Mouse (Mus musculus) G1E (cell line): ENCODE data around the gene Sim2.

Source experiments
- CTCF ChIP-seq: IDR thresholded peaks from 2 replicates; pipeline ENCODE4 v1.5.1; 2012; ENCODE audit warnings: low read depth, low read length, inconsistent platforms, mixed read lengths
- GATA1 ChIP-seq: IDR thresholded peaks from 2 replicates; pipeline ENCODE4 v1.6.1; 2012; ENCODE audit warnings: borderline replicate concordance, low read length, inconsistent platforms, mixed read lengths
- GATA2 ChIP-seq: IDR thresholded peaks from 2 replicates; pipeline ENCODE4 v1.6.1; 2012; ENCODE audit warnings: low read depth, low read length, inconsistent platforms, borderline replicate concordance
- POLR2AphosphoS5 ChIP-seq: IDR thresholded peaks from 2 replicates; pipeline ENCODE4 v1.6.1; 2012; ENCODE audit warnings: low read depth, low read length, inconsistent platforms; ENCODE audit not compliant: insufficient replicate concordance
- TAL1 ChIP-seq: conservative IDR thresholded peaks from 2 replicates; pipeline ENCODE4 v1.6.1; 2012; ENCODE audit warnings: low read depth, low read length, inconsistent platforms, mixed read lengths

DNA sequence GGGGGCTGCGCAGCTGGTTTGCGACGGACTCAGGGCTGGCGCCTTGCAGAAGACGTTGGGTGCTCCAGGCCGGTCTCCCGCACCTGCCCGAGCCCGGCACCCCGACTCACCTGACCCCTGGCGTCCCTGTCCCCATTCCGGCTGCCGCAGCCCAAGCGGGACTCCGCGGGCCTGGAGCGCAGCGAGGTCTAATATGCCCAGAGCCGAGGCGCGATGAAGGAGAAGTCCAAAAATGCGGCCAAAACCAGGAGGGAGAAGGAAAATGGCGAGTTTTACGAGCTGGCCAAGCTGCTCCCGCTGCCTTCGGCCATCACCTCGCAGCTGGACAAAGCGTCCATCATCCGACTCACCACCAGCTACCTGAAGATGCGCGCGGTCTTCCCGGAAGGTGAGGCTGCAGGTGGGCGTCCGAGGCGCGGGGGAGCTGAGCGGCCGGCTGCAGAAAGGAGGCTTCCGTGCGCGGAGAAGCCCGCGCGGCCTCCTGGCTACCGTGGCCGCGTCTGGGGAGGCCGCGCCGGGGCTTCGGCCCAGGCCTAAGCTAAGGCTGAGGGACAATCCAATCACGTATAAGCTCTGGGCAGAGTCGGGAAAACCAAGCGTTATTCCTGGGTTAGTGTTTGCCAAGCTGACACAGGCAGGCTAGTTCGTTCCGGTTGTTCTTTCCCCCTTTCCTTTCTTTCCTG, 1.0 kb downstream of the Sim2 start:
- TF ChIP-seq CTCF (no peak), GATA1 (no peak), GATA2 (no peak), TAL1 (no peak), POLR2AphosphoS5 (no peak)
